Mouse (Mus musculus) limb, embryonic 15.5 days (tissue): ENCODE measurements around the gene Cep170. TPM values are rescaled to one million over a fixed set of nuclear protein-coding genes. Genes with fewer than 3 reads are reported as not detected.

Experiments used
- ATAC-seq: fragments of 200-750 bp; cut with Nextera tagmentation; 2 replicates; pipeline ENCODE4 v1.8.0; 2017; ENCODE audit warnings: low read depth, moderate TSS enrichment; ENCODE audit not compliant: insufficient number of reproducible peaks, low FRiP score, low TSS enrichment
- H3K27ac ChIP-seq: fragments of 300-500 bp; sonication (generic); 2 replicates; pipeline ENCODE4 v1.5.1; 2015; ENCODE audit warnings: moderate library complexity, mild to moderate bottlenecking, inconsistent platforms
- H3K27me3 ChIP-seq: fragments of 300-500 bp; sonication (generic); 2 replicates; pipeline ENCODE4 v1.6.1; 2015; ENCODE audit warnings: inconsistent platforms
- H3K36me3 ChIP-seq: fragments of 300-500 bp; sonication (generic); 2 replicates; pipeline ENCODE4 v1.6.1; 2015; ENCODE audit warnings: inconsistent platforms
- H3K4me1 ChIP-seq: fragments of 300-500 bp; sonication (generic); 2 replicates; pipeline ENCODE4 v1.6.1; 2015; ENCODE audit warnings: inconsistent platforms
- H3K4me2 ChIP-seq: fragments of 300-500 bp; sonication (generic); 2 replicates; pipeline ENCODE4 v1.6.1; 2015; ENCODE audit warnings: mild to moderate bottlenecking, inconsistent platforms
- H3K4me3 ChIP-seq: fragments of 300-500 bp; sonication (generic); 2 replicates; pipeline ENCODE4 v1.5.1; 2015; ENCODE audit warnings: mild to moderate bottlenecking, inconsistent platforms
- H3K9ac ChIP-seq: fragments of 300-500 bp; sonication (generic); 2 replicates; pipeline ENCODE4 v1.6.1; 2015; ENCODE audit warnings: inconsistent platforms
- H3K9me3 ChIP-seq: fragments of 300-500 bp; sonication (generic); 2 replicates; pipeline ENCODE4 v1.6.1; 2016; ENCODE audit warnings: inconsistent platforms
- WGBS: fragments of 180-500 bp; shearing (Covaris S2); methylation state at CpG from one replicate; pipeline ENCODE4 v1.1.7; 2015; 5-methylcytosine and 5-hydroxymethylcytosine counted together
- polyA plus RNA-seq: library from polyadenylated mRNA; unstranded; fragments of >200 nt; fragmentation: Nextera tagmentation; extraction: Ambion mirVana; gene quantifications from 2 replicates; pipeline ENCODE4 v1.2.1, GENCODE M21; 2015

The Cep170 gene
- polyA plus RNA-seq, 1 experiment from 2014 or later = 30.1 TPM

- Histone ChIP-seq H3K27me3 (no peaks in the 10 kb centered on the region; the same call in 1 of the 2 replicates), H3K9me3 (no peaks in the 10 kb centered on the region), H3K9ac (no peak overlapping the region), H3K27ac (no peak overlapping the region), H3K36me3 (peaks cover 4% of the 10 kb centered on the region; the same call in 1 of the 2 replicates), H3K4me3 (no peak overlapping the region), H3K4me1 (peaks cover 7% of the 10 kb centered on the region; the same call in 1 of the 2 replicates), H3K4me2 (peak overlapping the region; percentile 87; the same call in 1 of the 2 replicates)
- WGBS = 57% methylated on average over 6 of the region's 6 CpGs
- ATAC-seq = no peak
These were observed 21.0 kb upstream of the Cep170 start for GRCm38 (mm10) chr1:176834880-176835279.

- Histone ChIP-seq H3K9me3 (no peaks in the 10 kb centered on the region), H3K9ac (no peak overlapping the region), H3K4me1 (peaks cover 7% of the 10 kb centered on the region; the same call in 1 of the 2 replicates), H3K4me3 (no peak overlapping the region), H3K36me3 (peaks cover 4% of the 10 kb centered on the region; the same call in 1 of the 2 replicates), H3K27me3 (no peaks in the 10 kb centered on the region; the same call in 1 of the 2 replicates), H3K4me2 (no peak overlapping the region), H3K27ac (no peak overlapping the region)
- WGBS = 50% methylated on average over 3 of the region's 3 CpGs
- ATAC-seq = no peak
These were observed 20.1 kb upstream of the Cep170 start for GRCm38 (mm10) chr1:176833948-176834347.

GRCm38 (mm10) chr1:176833257-176833656 is 19.4 kb upstream of the Cep170 start:
- Histone ChIP-seq H3K4me2 (no peak overlapping the region), H3K4me1 (peaks cover 7% of the 10 kb centered on the region; the same call in 1 of the 2 replicates), H3K27ac (no peak overlapping the region), H3K27me3 (no peaks in the 10 kb centered on the region; the same call in 1 of the 2 replicates), H3K9me3 (no peaks in the 10 kb centered on the region), H3K4me3 (no peak overlapping the region), H3K9ac (no peak overlapping the region), H3K36me3 (peaks cover 4% of the 10 kb centered on the region; the same call in 1 of the 2 replicates)
- no peak for ATAC-seq

GRCm38 (mm10) chr1:176832607-176833006 is 18.7 kb upstream of the Cep170 start:
- no peak overlapping the region for H3K9ac ChIP-seq
- H3K4me2 ChIP-seq = no peak overlapping the region
- H3K27me3 ChIP-seq = no peaks in the 10 kb centered on the region; the same call in 1 of the 2 replicates
- peaks cover 4% of the 10 kb centered on the region; the same call in 1 of the 2 replicates for H3K36me3 ChIP-seq
- ATAC-seq = no peak
- no peaks in the 10 kb centered on the region for H3K9me3 ChIP-seq
- H3K4me3 ChIP-seq = no peak overlapping the region
- no peak overlapping the region for H3K27ac ChIP-seq
- 77% methylated on average over 8 of the region's 8 CpGs for WGBS
- H3K4me1 ChIP-seq = peaks cover 10% of the 10 kb centered on the region; the same call in 1 of the 2 replicates

- no peak for ATAC-seq
- Histone ChIP-seq H3K36me3 (peaks cover 4% of the 10 kb centered on the region; the same call in 1 of the 2 replicates), H3K4me2 (no peak overlapping the region), H3K9ac (no peak overlapping the region), H3K4me1 (peaks cover 13% of the 10 kb centered on the region; the same call in 1 of the 2 replicates), H3K9me3 (no peaks in the 10 kb centered on the region), H3K27ac (no peak overlapping the region), H3K4me3 (no peak overlapping the region), H3K27me3 (no peaks in the 10 kb centered on the region; the same call in 1 of the 2 replicates)
- whole genome bisulfite sequencing = 78% methylated on average over 2 of the region's 2 CpGs
These were observed 18.2 kb upstream of the Cep170 start for GRCm38 (mm10) chr1:176832071-176832470.

- no peak for ATAC-seq
- no peak overlapping the region for H3K27ac ChIP-seq
- H3K4me1 ChIP-seq = peaks cover 6% of the 10 kb centered on the region; the same call in 1 of the 2 replicates
- H3K27me3 ChIP-seq = no peaks in the 10 kb centered on the region
- H3K9me3 ChIP-seq = no peaks in the 10 kb centered on the region
- no peak overlapping the region for H3K4me2 ChIP-seq
- no peak overlapping the region for H3K9ac ChIP-seq
- peaks cover 4% of the 10 kb centered on the region; the same call in 1 of the 2 replicates for H3K36me3 ChIP-seq
- 79% methylated on average over 12 of the region's 12 CpGs for WGBS
- H3K4me3 ChIP-seq = no peak overlapping the region
These were observed 14.8 kb upstream of the Cep170 start for GRCm38 (mm10) chr1:176828666-176829065.

- peaks cover 6% of the 10 kb centered on the region; the same call in 1 of the 2 replicates for H3K4me1 ChIP-seq
- no peak for ATAC-seq
- no peaks in the 10 kb centered on the region for H3K9me3 ChIP-seq
- H3K27me3 ChIP-seq = no peaks in the 10 kb centered on the region
- H3K27ac ChIP-seq = peak overlapping the region; percentile 43; the same call in 1 of the 2 replicates
- no peak overlapping the region for H3K4me3 ChIP-seq
- H3K9ac ChIP-seq = no peak overlapping the region
- 68% methylated on average over 5 of the region's 5 CpGs for WGBS
- peaks cover 4% of the 10 kb centered on the region; the same call in 1 of the 2 replicates for H3K36me3 ChIP-seq
- no peak overlapping the region for H3K4me2 ChIP-seq
These were observed 14.1 kb upstream of the Cep170 start for GRCm38 (mm10) chr1:176827945-176828485.

- H3K27ac ChIP-seq = peak overlapping the region; percentile 61
- peaks cover 6% of the 10 kb centered on the region; the same call in 1 of the 2 replicates for H3K4me1 ChIP-seq
- H3K9me3 ChIP-seq = no peaks in the 10 kb centered on the region
- 69% methylated on average over 4 of the region's 4 CpGs for WGBS
- no peaks in the 10 kb centered on the region for H3K27me3 ChIP-seq
- H3K4me3 ChIP-seq = no peak overlapping the region
- peaks cover 4% of the 10 kb centered on the region; the same call in 1 of the 2 replicates for H3K36me3 ChIP-seq
- H3K9ac ChIP-seq = no peak overlapping the region
- no peak overlapping the region for H3K4me2 ChIP-seq
- ATAC-seq = no peak
These were observed 13.5 kb upstream of the Cep170 start for GRCm38 (mm10) chr1:176827365-176827764.

GRCm38 (mm10) chr1:176826931-176827330 is 13.1 kb upstream of the Cep170 start:
- Histone ChIP-seq H3K27me3 (no peaks in the 10 kb centered on the region), H3K9ac (no peak overlapping the region), H3K4me1 (peaks cover 6% of the 10 kb centered on the region; the same call in 1 of the 2 replicates), H3K27ac (peak overlapping the region; percentile 61; the same call in 1 of the 2 replicates), H3K4me3 (no peak overlapping the region), H3K4me2 (no peak overlapping the region), H3K36me3 (peaks cover 4% of the 10 kb centered on the region; the same call in 1 of the 2 replicates), H3K9me3 (no peaks in the 10 kb centered on the region)
- ATAC-seq = no peak
- WGBS = 81% methylated on average over 4 of the region's 4 CpGs

GRCm38 (mm10) chr1:176826186-176826585 is 12.3 kb upstream of the Cep170 start:
- no peaks in the 10 kb centered on the region for H3K36me3 ChIP-seq
- no peak overlapping the region for H3K4me3 ChIP-seq
- no peak overlapping the region for H3K4me2 ChIP-seq
- H3K9me3 ChIP-seq = no peaks in the 10 kb centered on the region
- WGBS = 86% methylated on average over 11 of the region's 11 CpGs
- H3K27me3 ChIP-seq = no peaks in the 10 kb centered on the region
- no peak overlapping the region for H3K9ac ChIP-seq
- ATAC-seq = no peak
- no peak overlapping the region for H3K27ac ChIP-seq
- H3K4me1 ChIP-seq = peaks cover 6% of the 10 kb centered on the region; the same call in 1 of the 2 replicates

GRCm38 (mm10) chr1:176825084-176825483 is 11.2 kb upstream of the Cep170 start:
- H3K36me3 ChIP-seq = no peaks in the 10 kb centered on the region
- H3K4me2 ChIP-seq = no peak overlapping the region
- ATAC-seq = no peak
- H3K27me3 ChIP-seq = no peaks in the 10 kb centered on the region
- H3K27ac ChIP-seq = no peak overlapping the region
- peaks cover 6% of the 10 kb centered on the region; the same call in 1 of the 2 replicates for H3K4me1 ChIP-seq
- no peak overlapping the region for H3K4me3 ChIP-seq
- no peak overlapping the region for H3K9ac ChIP-seq
- WGBS = 90% methylated on average over 4 of the region's 4 CpGs
- no peaks in the 10 kb centered on the region for H3K9me3 ChIP-seq

- Histone ChIP-seq H3K27ac (no peak overlapping the region), H3K36me3 (no peaks in the 10 kb centered on the region), H3K4me2 (no peak overlapping the region), H3K9me3 (no peaks in the 10 kb centered on the region), H3K9ac (no peak overlapping the region), H3K4me1 (peaks cover 6% of the 10 kb centered on the region; the same call in 1 of the 2 replicates), H3K27me3 (no peaks in the 10 kb centered on the region), H3K4me3 (no peak overlapping the region)
- ATAC-seq = no peak
- WGBS = 83% methylated on average over 6 of the region's 6 CpGs
These were observed 10.7 kb upstream of the Cep170 start for GRCm38 (mm10) chr1:176824611-176825010.
